Mouse (Mus musculus) layer of hippocampus, adult 2 months (tissue): Measurements from ENCODE around the gene Mybphl. TPM values are rescaled to one million over a fixed set of nuclear protein-coding genes. Genes with fewer than 3 reads are reported as not detected.

Source experiments
- DNase-seq, 2 experiments: peaks; one replicate each; pipeline ENCODE4 v3.0.0; 2022; ENCODE audit warnings: low spot score in 2 of 2
- H3K27ac ChIP-seq: fragments of 200-600 bp; 2 replicates; pipeline ENCODE4 v1.8.1; 2022
- H3K4me3 ChIP-seq: fragments of 200-600 bp; 2 replicates; pipeline ENCODE4 v1.8.1; 2022; ENCODE audit warnings: mild to moderate bottlenecking
- CTCF ChIP-seq: fragments of 200-600 bp; conservative IDR thresholded peaks from 2 replicates; pipeline ENCODE4 v1.8.1; 2022; ENCODE audit warnings: antibody characterized with exemption, mild to moderate bottlenecking, moderate library complexity
- total RNA-seq, 2 experiments: library from RNA; stranded (reverse); gene quantifications; 2 replicates each; pipeline ENCODE4 v1.2.3; 2021

Gene Mybphl
- total RNA-seq, 2 experiments from 2014 or later, result 0.83 to 1.5 TPM

GRCm38 (mm10) chr3:108345855-108346254 is 18.9 kb upstream of the Mybphl start:
- H3K27ac ChIP-seq, result peak overlapping the region; percentile 28; the same call in 1 of the 2 replicates
- no peak for TF ChIP-seq CTCF
- no peak for DNase-seq
- H3K4me3 ChIP-seq, result no peak overlapping the region

DNA sequence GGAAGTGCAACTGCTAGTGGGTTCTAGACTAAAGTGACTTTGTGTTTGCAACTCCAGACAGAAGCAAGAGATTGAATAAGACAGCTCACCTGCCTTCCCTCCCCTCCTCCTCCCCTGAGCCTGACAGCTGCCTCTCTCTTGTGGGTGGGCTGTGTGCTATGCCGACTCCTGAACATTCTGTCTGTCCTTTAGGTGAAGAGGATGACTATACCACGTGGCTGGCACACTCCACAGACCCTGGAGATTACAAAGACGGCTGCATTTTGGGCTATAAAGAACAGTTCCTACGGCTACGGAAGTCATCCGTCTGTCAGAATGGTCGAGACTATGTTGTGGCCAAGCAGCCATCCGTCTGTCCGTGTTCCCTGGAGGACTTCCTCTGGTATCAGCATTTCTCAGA is 16.3 kb upstream of the Mybphl start:
- DNase-seq, result no peak
- TF ChIP-seq CTCF, result no peak
- Histone ChIP-seq H3K4me3 (no peak overlapping the region), H3K27ac (peak overlapping the region; percentile 76)

GRCm38 (mm10) chr3:108355245-108355644 is 9.5 kb upstream of the Mybphl start:
- DNase-seq, result no peak
- H3K27ac ChIP-seq, result peak overlapping the region; percentile 95

DNA sequence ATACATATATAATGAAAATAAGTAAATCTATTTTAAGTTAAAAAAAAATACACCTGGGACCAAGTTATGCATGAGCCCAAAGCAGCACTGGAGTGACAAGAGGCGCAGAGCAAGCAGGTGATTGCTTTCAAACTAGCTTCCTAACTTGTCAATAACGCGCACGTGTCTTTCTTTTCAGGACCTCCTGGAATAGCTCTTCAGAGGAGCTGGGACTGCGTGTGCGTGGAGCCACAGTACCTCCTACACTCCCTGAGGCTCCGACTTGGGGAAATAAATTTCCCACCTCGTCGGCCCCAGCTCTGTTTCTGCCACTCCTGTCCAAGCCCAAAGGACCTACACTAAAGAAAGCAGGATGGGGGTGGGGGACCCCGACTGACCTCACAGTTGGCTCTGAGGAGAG is 7.7 kb upstream of the Mybphl start:
- peak overlapping the region; percentile 95 for H3K27ac ChIP-seq
- no peak overlapping the region for H3K4me3 ChIP-seq
- no peak for TF ChIP-seq CTCF
- no peak for DNase-seq

More at GRCm38 (mm10) chr3:108355245-108355644, 9.5 kb upstream of the Mybphl start:
- H3K4me3 ChIP-seq, result no peak overlapping the region
- TF ChIP-seq CTCF, result no peak

DNA sequence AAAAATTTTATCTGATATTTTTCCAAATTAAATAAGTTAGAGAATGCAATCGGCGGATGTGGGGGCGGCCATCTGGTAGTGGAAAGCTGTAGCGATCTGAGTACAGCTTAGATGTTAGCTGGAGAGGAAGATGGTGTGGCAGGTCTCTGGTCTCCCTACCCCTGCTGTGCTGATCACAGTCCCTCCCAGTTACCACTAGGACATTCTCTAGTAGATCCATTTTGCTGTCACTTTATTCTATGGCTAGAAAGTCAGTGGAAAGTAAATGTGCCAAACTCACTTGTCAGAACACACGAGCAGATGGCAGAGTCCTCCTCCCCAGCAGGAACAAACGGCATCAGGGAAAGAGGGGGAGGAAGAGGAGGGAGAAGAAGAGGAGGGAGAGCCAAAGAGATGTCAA is 6.3 kb upstream of the Mybphl start:
- peak; percentile 64 to 79 for DNase-seq
- Histone ChIP-seq H3K4me3 (no peak overlapping the region), H3K27ac (peak overlapping the region; percentile 95)
- TF ChIP-seq CTCF, result no peak

- Histone ChIP-seq H3K27ac (peak overlapping the region; percentile 95), H3K4me3 (no peak overlapping the region)
- TF ChIP-seq CTCF, result no peak
- DNase-seq, result no peak
Measured at GRCm38 (mm10) chr3:108360894-108361293, 3.8 kb upstream of the Mybphl start.

GRCm38 (mm10) chr3:108363626-108364025 is 1.1 kb upstream of the Mybphl start:
- peak overlapping the region; percentile 83 for H3K27ac ChIP-seq
- H3K4me3 ChIP-seq, result no peak overlapping the region
- peak in 1 of 2 experiments; percentile 49 for DNase-seq
- no peak for TF ChIP-seq CTCF

DNA sequence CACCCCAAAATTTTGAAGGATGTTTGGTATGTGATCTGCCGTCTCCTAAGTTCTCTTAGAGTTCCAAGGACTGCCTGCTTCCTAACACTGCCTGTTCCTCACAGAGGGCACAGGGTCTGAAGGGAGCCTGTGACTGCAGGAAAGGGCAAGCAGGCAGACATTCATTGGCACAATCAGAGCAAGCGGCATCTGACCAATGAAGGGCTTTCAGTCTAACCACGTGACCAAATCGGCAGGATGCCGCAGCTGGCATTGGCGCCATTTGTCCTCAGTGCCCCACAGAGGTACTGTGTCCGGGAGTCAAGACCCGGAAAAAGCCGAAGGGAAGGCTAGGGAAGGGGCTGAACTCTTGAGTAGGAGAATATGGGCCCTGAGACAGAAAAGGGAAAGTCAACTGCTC is 2.5 kb downstream of the Mybphl start:
- H3K27ac ChIP-seq, result peak overlapping the region; percentile 39; the same call in 1 of the 2 replicates
- no peak for TF ChIP-seq CTCF
- no peak for DNase-seq
- no peak overlapping the region for H3K4me3 ChIP-seq

DNA sequence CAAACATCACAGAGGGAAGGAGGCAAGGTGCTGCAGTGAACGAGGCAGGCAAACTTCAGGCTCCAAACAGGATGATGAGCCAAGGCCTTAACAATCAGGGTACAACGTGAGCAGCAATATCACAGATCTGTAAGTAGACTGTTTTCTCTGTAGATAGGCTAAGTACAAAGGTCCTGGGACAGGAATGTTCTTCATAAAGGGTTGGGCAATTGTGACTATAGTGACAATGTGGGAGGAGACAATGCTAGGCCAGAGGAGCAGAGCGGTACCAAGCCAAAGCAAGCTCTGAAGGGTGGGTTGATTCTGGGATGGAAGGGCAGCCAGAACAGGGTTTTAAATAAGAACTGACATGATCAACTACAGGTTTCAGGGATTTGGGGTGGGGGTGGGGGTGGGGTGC is 3.1 kb downstream of the Mybphl start:
- no peak for DNase-seq
- H3K27ac ChIP-seq, result no peak overlapping the region
- H3K4me3 ChIP-seq, result no peak overlapping the region
- TF ChIP-seq CTCF, result no peak

DNA sequence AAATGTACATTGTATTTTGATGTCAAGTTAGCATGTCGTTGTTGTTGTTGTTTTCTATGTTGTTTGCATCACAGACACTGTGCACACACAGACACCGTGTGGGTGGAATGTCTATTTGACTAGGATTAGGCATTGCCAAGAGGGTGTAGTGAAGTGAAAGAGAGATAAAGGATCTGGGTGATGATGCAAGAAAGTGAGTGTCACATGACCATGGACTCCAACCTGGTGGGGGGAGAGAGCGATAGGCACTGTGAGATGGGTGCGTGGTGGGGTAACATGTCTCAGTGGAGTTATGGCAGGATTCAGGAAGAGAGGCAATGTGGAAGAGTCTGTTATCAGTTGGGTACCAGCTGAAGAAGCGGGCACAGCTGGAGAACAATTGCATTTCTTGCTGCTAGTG is 4.0 kb downstream of the Mybphl start:
- Histone ChIP-seq H3K27ac (no peak overlapping the region), H3K4me3 (no peak overlapping the region)
- TF ChIP-seq CTCF, result no peak
- no peak for DNase-seq

DNA sequence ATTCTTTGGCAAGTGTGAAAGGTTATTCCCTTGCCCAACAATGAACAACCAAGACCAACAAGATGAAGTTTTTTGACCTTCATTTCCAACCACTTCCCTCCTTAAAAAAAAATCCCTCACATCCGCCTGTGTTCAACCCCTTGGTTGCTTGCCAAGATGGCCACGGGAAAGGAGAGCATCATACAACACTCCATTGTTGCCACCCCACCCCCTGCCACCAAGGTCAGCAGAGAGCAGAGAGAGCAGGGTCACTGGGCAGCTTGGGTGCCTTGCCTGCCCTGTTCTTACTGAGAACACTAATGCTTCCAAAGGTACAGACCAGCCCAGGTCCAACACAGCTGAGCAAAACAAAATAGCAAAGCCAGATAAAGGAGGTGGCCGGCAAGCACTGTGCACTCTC is 7.6 kb downstream of the Mybphl start:
- no peak for TF ChIP-seq CTCF
- no peak overlapping the region for H3K4me3 ChIP-seq
- no peak for DNase-seq
- no peak overlapping the region for H3K27ac ChIP-seq

DNA sequence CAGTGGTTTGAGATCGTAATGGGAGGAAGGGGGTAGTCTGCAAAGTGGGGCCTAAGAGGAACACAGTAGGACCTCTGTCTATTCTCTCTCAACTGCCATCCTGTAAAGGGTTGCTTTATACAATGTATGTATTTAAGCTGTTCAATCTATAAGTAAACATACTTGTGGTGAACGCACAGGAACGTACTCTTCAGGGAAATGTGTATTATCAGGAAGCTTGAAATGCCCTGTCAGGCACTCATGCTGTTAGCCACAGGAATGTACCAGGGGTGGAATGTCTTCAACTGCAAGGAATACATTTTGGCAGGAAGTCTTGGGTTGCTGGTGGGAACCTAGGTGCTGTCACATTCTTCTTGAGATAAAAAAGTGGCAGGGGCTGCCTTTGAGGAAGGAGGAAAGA is 8.0 kb downstream of the Mybphl start:
- no peak for TF ChIP-seq CTCF
- no peak overlapping the region for H3K27ac ChIP-seq
- H3K4me3 ChIP-seq, result no peak overlapping the region
- no peak for DNase-seq

DNA sequence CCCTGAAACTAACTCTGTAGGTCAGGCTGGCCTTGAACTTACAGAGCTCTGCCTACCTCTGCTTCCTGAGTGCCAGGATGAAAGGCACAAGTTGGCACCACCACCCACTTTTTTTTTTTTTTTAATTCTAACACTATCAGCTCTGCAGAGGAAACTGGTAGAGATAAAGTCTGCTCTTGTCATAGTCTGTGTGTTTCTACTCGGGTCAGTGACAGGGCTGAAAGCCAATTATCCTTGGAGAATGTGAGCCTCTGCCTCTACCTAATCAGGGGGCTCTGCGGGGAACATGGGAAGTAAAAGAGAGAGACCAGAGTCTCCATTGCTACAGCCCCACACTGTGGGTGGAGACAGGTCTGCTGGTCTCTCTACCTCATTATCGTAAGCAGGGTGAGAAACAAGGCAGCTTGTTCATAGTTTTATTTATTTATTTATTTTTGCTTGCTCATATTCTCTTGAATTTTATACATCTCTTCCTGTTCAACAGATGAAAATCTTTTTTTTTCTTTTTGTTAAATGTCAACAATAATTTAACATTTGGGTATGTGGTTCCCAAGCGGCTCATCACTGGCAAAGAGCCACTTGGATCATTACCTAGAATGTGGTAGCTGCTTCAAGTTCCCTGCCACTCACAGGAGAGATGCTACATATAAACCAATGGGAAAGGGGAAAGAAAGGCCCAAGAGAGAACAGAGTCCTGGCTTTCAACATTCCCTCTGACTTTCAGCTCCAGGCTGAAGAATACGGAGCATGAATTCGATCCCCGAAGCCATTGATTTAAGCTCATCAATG is 14.4 kb downstream of the Mybphl start:
- no peak for TF ChIP-seq CTCF
- no peak overlapping the region for H3K4me3 ChIP-seq
- peak overlapping the region; percentile 64 for H3K27ac ChIP-seq
- peak in 1 of 2 experiments; percentile 56 for DNase-seq

DNA sequence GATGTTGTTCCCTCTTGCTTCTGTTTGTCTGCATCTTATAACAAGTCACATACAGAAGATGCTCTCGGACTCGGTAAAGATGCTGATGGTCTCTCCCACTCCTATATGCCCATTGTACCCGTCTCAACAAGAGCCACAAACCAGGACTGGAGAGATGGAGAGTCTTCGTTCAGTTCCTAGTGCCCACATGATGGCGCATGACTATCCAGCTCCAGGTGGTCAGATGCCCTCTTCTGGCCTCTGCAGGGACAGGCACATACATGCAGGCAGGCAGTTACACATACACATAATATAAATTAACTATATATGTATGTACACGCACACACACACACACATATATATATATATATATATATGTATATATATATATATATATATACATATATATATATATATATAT is 16.0 kb downstream of the Mybphl start:
- TF ChIP-seq CTCF, result peak; percentile 44
- Histone ChIP-seq H3K27ac (peak overlapping the region; percentile 64; the same call in 1 of the 2 replicates), H3K4me3 (no peak overlapping the region)
- DNase-seq, result no peak
